Mouse (Mus musculus): Measurements from ENCODE around the gene Agap1.

Gene Agap1

GRCm38 (mm10) chr1:89707756-89708480 is 253.3 kb downstream of the Agap1 start:
- in situ Hi-C loops (cut with MboI; ENCODE audit: low pct_unique_long_range_greater_than_20kb in 1 of 2, low sequenced_read_pairs in 2 of 2, unreplicated experiment in 1 of 2), result no loop called here

- in situ Hi-C loops (cut with MboI; ENCODE audit: low pct_unique_long_range_greater_than_20kb in 1 of 2, low sequenced_read_pairs in 2 of 2, unreplicated experiment in 1 of 2), result no loop called here
Observed at GRCm38 (mm10) chr1:89709824-89710223, 255.2 kb downstream of the Agap1 start.

- in situ Hi-C loops (cut with MboI; ENCODE audit: low pct_unique_long_range_greater_than_20kb in 1 of 2, low sequenced_read_pairs in 2 of 2, unreplicated experiment in 1 of 2), result no loop called here
Observed at GRCm38 (mm10) chr1:89713681-89714080, 259.1 kb downstream of the Agap1 start.

GRCm38 (mm10) chr1:89714165-89714980 is 259.8 kb downstream of the Agap1 start:
- in situ Hi-C loops (cut with MboI; ENCODE audit: low pct_unique_long_range_greater_than_20kb in 1 of 2, low sequenced_read_pairs in 2 of 2, unreplicated experiment in 1 of 2), result no loop called here

GRCm38 (mm10) chr1:89716234-89716633 is 261.6 kb downstream of the Agap1 start:
- in situ Hi-C loops (cut with MboI; ENCODE audit: low pct_unique_long_range_greater_than_20kb in 1 of 2, low sequenced_read_pairs in 2 of 2, unreplicated experiment in 1 of 2), result no loop called here

- in situ Hi-C loops (cut with MboI; ENCODE audit: low pct_unique_long_range_greater_than_20kb in 1 of 2, low sequenced_read_pairs in 2 of 2, unreplicated experiment in 1 of 2), result no loop called here
Observed at GRCm38 (mm10) chr1:89717100-89717499, 262.5 kb downstream of the Agap1 start.

GRCm38 (mm10) chr1:89718782-89719403 is 264.3 kb downstream of the Agap1 start:
- in situ Hi-C loops (cut with MboI; ENCODE audit: low pct_unique_long_range_greater_than_20kb in 1 of 2, low sequenced_read_pairs in 2 of 2, unreplicated experiment in 1 of 2), result no loop called here

- in situ Hi-C loops (cut with MboI; ENCODE audit: low pct_unique_long_range_greater_than_20kb in 1 of 2, low sequenced_read_pairs in 2 of 2, unreplicated experiment in 1 of 2), result no loop called here
Observed at GRCm38 (mm10) chr1:89724141-89724540, 269.5 kb downstream of the Agap1 start.

- in situ Hi-C loops (cut with MboI; ENCODE audit: low pct_unique_long_range_greater_than_20kb in 1 of 2, low sequenced_read_pairs in 2 of 2, unreplicated experiment in 1 of 2), result no loop called here
Observed at GRCm38 (mm10) chr1:89724555-89724954, 269.9 kb downstream of the Agap1 start.

GRCm38 (mm10) chr1:89724957-89725356 is 270.4 kb downstream of the Agap1 start:
- in situ Hi-C loops (cut with MboI; ENCODE audit: low pct_unique_long_range_greater_than_20kb in 1 of 2, low sequenced_read_pairs in 2 of 2, unreplicated experiment in 1 of 2), result no loop called here

- in situ Hi-C loops (cut with MboI; ENCODE audit: low pct_unique_long_range_greater_than_20kb in 1 of 2, low sequenced_read_pairs in 2 of 2, unreplicated experiment in 1 of 2), result no loop called here
Observed at GRCm38 (mm10) chr1:89728481-89728880, 273.9 kb downstream of the Agap1 start.

GRCm38 (mm10) chr1:89730589-89731195 is 276.1 kb downstream of the Agap1 start:
- in situ Hi-C loops (cut with MboI; ENCODE audit: low pct_unique_long_range_greater_than_20kb in 1 of 2, low sequenced_read_pairs in 2 of 2, unreplicated experiment in 1 of 2), result no loop called here

- in situ Hi-C loops (cut with MboI; ENCODE audit: low pct_unique_long_range_greater_than_20kb in 1 of 2, low sequenced_read_pairs in 2 of 2, unreplicated experiment in 1 of 2), result no loop called here
Observed at GRCm38 (mm10) chr1:89734368-89734767, 279.8 kb downstream of the Agap1 start.

GRCm38 (mm10) chr1:89735146-89735545 is 280.5 kb downstream of the Agap1 start:
- in situ Hi-C loops (cut with MboI; ENCODE audit: low pct_unique_long_range_greater_than_20kb in 1 of 2, low sequenced_read_pairs in 2 of 2, unreplicated experiment in 1 of 2), result no loop called here

- in situ Hi-C loops (cut with MboI; ENCODE audit: low pct_unique_long_range_greater_than_20kb in 1 of 2, low sequenced_read_pairs in 2 of 2, unreplicated experiment in 1 of 2), result no loop called here
Observed at GRCm38 (mm10) chr1:89736021-89736420, 281.4 kb downstream of the Agap1 start.

- in situ Hi-C loops (cut with MboI; ENCODE audit: low pct_unique_long_range_greater_than_20kb in 1 of 2, low sequenced_read_pairs in 2 of 2, unreplicated experiment in 1 of 2), result no loop called here
Observed at GRCm38 (mm10) chr1:89739067-89739774, 284.6 kb downstream of the Agap1 start.

- in situ Hi-C loops (cut with MboI; ENCODE audit: low pct_unique_long_range_greater_than_20kb in 1 of 2, low sequenced_read_pairs in 2 of 2, unreplicated experiment in 1 of 2), result no loop called here
Observed at GRCm38 (mm10) chr1:89739775-89740099, 285.1 kb downstream of the Agap1 start.

GRCm38 (mm10) chr1:89742359-89742758 is 287.8 kb downstream of the Agap1 start:
- in situ Hi-C loops (cut with MboI; ENCODE audit: low pct_unique_long_range_greater_than_20kb in 1 of 2, low sequenced_read_pairs in 2 of 2, unreplicated experiment in 1 of 2), result no loop called here

GRCm38 (mm10) chr1:89746171-89746570 is 291.6 kb downstream of the Agap1 start:
- in situ Hi-C loops (cut with MboI; ENCODE audit: low pct_unique_long_range_greater_than_20kb in 1 of 2, low sequenced_read_pairs in 2 of 2, unreplicated experiment in 1 of 2), result no loop called here

Data from mouse embryonic stem cell (cell line).